In genomic region chr16:6103713-6104112, GRCm38 (mm10) we compare ENCODE assay signal across 28 mouse cellular contexts.
DNase-seq lines count a peak whose midpoint lies in the region; ATAC-seq lines count a peak whose summit lies in the region.
"Had no signal": no experiment of that assay in that cellular context is flagged by ENCODE, and none has a peak within 500 bp of the region (broad histone marks: within the 10 kb centered on the region; RNA-seq: fewer than 3 reads in every experiment).

No protein-coding gene starts in this region.

- H3K27ac ChIP-seq in liver, embryonic 12.5 days: no peak overlapping the region
- no peak overlapping the region for H3K27ac ChIP-seq in liver, embryonic 11.5 days (ENCODE audit: low read depth, low read length)
- H3K27ac ChIP-seq in liver, embryonic 15.5 days (replicated peaks): no peak overlapping the region
- H3K27ac ChIP-seq: embryonic facial prominence, embryonic 13.5 days; embryonic facial prominence, embryonic 15.5 days; forebrain, embryonic 10.5 days; forebrain, embryonic 12.5 days had no signal

- no peaks in the 10 kb centered on the region for H3K9me3 ChIP-seq in liver, embryonic 12.5 days (replicated peaks)
- H3K9me3 ChIP-seq in liver, embryonic 11.5 days (ENCODE audit: control insufficient read depth, low read length): no peaks in the 10 kb centered on the region
- no peaks in the 10 kb centered on the region for H3K9me3 ChIP-seq in liver, embryonic 15.5 days (replicated peaks)
- H3K9me3 ChIP-seq: embryonic facial prominence, embryonic 13.5 days; embryonic facial prominence, embryonic 15.5 days; forebrain, embryonic 10.5 days; forebrain, embryonic 12.5 days had no signal

- peak; percentile 0 for DNase-seq in embryo, embryonic 9.5 days (ENCODE audit: extremely low spot score)
- DNase-seq in embryo, embryonic 11 days: no peak
- no peak for DNase-seq in liver, embryonic 11.5 days (ENCODE audit: low spot score)
- DNase-seq in liver: no peak
- DNase-seq: adrenal gland, adult 8-10 months; adrenal gland, postnatal 14 days; adrenal gland, postnatal 36 days; B cell, adult 2 months; cerebellum, adult 11 months; cerebellum, adult 18-20 months; cerebellum, adult 8-10 months; cerebellum, adult 9-11 months; cerebellum, postnatal 14 days; cerebellum, postnatal 36 days had no signal

- H3K4me3 ChIP-seq in liver, embryonic 12.5 days: no peak overlapping the region
- no peak overlapping the region for H3K4me3 ChIP-seq in liver, embryonic 11.5 days (ENCODE audit: low read depth, low read length)
- H3K4me3 ChIP-seq in liver, embryonic 15.5 days (replicated peaks): no peak overlapping the region
- H3K4me3 ChIP-seq: embryonic facial prominence, embryonic 13.5 days; embryonic facial prominence, embryonic 15.5 days; erythroblast, embryonic 14.5 days; forebrain, embryonic 10.5 days; forebrain, embryonic 12.5 days had no signal

- no peaks in the 10 kb centered on the region for H3K36me3 ChIP-seq in liver, embryonic 12.5 days
- H3K36me3 ChIP-seq in liver, embryonic 11.5 days (ENCODE audit: control insufficient read depth, insufficient read depth, low read length): no peaks in the 10 kb centered on the region
- no peaks in the 10 kb centered on the region for H3K36me3 ChIP-seq in liver, embryonic 15.5 days (replicated peaks)
- H3K36me3 ChIP-seq: embryonic facial prominence, embryonic 13.5 days; embryonic facial prominence, embryonic 15.5 days; forebrain, embryonic 10.5 days; forebrain, embryonic 12.5 days; G1E had no signal

- H3K4me1 ChIP-seq in liver, embryonic 12.5 days: peaks cover 25% of the 10 kb centered on the region
- H3K4me1 ChIP-seq in liver, embryonic 11.5 days (replicated peaks; ENCODE audit: control insufficient read depth, insufficient read depth, low read length): no peaks in the 10 kb centered on the region
- H3K4me1 ChIP-seq in liver, embryonic 15.5 days (replicated peaks): peaks cover 16% of the 10 kb centered on the region
- H3K4me1 ChIP-seq: embryonic facial prominence, embryonic 13.5 days; embryonic facial prominence, embryonic 15.5 days; forebrain, embryonic 10.5 days; forebrain, embryonic 12.5 days had no signal

- H3K9ac ChIP-seq in liver, embryonic 12.5 days: no peak overlapping the region
- no peak overlapping the region for H3K9ac ChIP-seq in liver, embryonic 11.5 days (ENCODE audit: low read depth, low read length)
- no peak overlapping the region for H3K9ac ChIP-seq in liver, embryonic 15.5 days
- H3K9ac ChIP-seq: embryonic facial prominence, embryonic 13.5 days; embryonic facial prominence, embryonic 15.5 days; forebrain, embryonic 12.5 days had no signal

- peak; percentile 42; the same call in 1 of the 2 replicates for ATAC-seq in liver, embryonic 12.5 days
- no peak for ATAC-seq in liver, embryonic 11.5 days (replicated peaks; ENCODE audit: low FRiP score)
- peak; percentile 48; the same call in 1 of the 2 replicates for ATAC-seq in liver, embryonic 15.5 days (ENCODE audit: insufficient read depth)
- ATAC-seq: activated CD4-positive, CD25-positive, alpha-beta regulatory T cell, adult 4 months; CD4-positive, CD25-positive, alpha-beta regulatory T cell, adult 4 months; forebrain, embryonic 14.5 days; forebrain, embryonic 16.5 days; Patski had no signal

- no peak overlapping the region for H3K4me2 ChIP-seq in liver, embryonic 12.5 days
- H3K4me2 ChIP-seq in liver, embryonic 11.5 days: no peak overlapping the region
- no peak overlapping the region for H3K4me2 ChIP-seq in liver, embryonic 15.5 days
- H3K4me2 ChIP-seq: embryonic facial prominence, embryonic 13.5 days; embryonic facial prominence, embryonic 15.5 days; forebrain, embryonic 12.5 days had no signal

- H3K27me3 ChIP-seq in liver, embryonic 12.5 days (replicated peaks): no peaks in the 10 kb centered on the region; the same call in 1 of the 2 replicates
- H3K27me3 ChIP-seq in liver, embryonic 11.5 days (replicated peaks; ENCODE audit: control insufficient read depth, insufficient read depth, low read length): no peaks in the 10 kb centered on the region
- no peaks in the 10 kb centered on the region; the same call in 1 of the 2 replicates for H3K27me3 ChIP-seq in liver, embryonic 15.5 days
- H3K27me3 ChIP-seq: CH12.LX; embryonic facial prominence, embryonic 13.5 days; embryonic facial prominence, embryonic 15.5 days; forebrain, embryonic 12.5 days; Patski had no signal

- WGBS in liver, embryonic 12.5 days (ENCODE audit: insufficient replicate concordance): 58% methylated on average over 2 of the region's 2 CpGs
- WGBS in liver, embryonic 11.5 days: 87% methylated on average over 2 of the region's 2 CpGs
- 44% methylated on average over 2 of the region's 2 CpGs for WGBS in liver, embryonic 15.5 days (ENCODE audit: insufficient replicate concordance)
